Mouse (Mus musculus): ENCODE measurements at regions not wholly inside any gene's neighbourhood (a gene's known extent, or its start where the extent isn't known, plus 50 kb on each side); places are given as distances from the start of the nearest gene placed in this dataset.

DNA sequence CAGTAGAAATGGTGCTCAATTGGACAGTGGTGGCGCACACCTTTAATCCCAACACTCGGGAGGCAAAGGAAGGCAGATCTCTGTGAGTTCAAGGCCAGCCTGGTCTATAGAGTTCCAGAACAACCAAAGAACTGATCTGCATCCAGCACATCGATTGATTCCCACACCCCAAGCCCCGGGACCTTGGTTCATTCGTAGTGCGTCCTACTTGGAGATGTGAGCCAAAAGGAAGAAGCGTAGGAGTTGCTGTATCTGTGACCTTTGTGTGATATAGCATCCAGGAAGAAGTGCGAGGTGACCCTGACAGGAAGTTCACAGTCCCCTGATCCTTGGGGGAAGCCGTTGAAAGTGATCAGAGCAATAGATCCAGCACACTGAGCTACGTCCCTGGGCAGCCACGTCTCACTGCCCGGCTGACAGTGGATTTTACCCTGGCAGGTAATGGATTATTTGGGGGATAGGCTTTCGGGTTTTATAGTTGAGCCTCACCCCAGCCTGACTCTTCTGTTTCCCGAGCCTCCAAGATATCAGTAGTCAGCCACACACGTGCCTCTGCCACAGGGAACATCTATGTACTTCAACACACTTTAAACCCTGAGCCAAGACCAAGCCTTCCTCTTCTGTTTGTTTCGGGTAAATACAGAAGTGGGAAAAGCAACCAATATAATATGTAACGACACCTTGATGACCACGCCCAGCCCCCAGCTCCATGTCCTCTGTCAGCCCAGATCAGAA lies 54.1 kb upstream of the Top1 start:
- Histone ChIP-seq H3K4me2 (no peak overlapping the region), H3K4me3 (replicated peaks) (no peak overlapping the region), H3K9me3 (no peaks in the 10 kb centered on the region), H3K27me3 (peaks cover 20% of the 10 kb centered on the region), H3K36me3 (replicated peaks) (no peaks in the 10 kb centered on the region), H3K27ac (no peak overlapping the region), H3K4me1 (peaks cover 17% of the 10 kb centered on the region), H3K9ac (no peak overlapping the region)
- 89% methylated on average over 18 of the region's 18 CpGs for WGBS
- ATAC-seq (ENCODE audit: low FRiP score) = no peak

DNA sequence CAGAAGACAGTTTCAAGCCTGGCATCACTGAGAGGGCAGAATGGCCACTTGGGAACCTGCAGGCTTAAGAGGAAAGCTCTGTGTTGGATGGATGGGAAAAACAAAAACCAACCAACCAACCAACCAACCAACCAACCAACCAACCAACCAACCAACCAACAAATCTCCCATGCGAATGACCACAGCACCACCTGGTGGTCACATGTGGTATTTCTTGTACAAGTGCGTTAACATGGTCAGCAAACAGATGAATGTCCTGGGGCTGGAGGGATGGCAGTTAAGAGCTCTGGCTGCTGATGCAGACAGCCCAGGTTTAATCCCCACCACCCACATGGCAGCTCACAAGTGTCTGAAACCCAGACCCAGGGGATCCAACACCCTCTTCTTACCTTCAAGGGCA lies 52.7 kb upstream of the Top1 start:
- H3K27ac ChIP-seq = no peak overlapping the region
- WGBS = 2% methylated on average over 2 of the region's 2 CpGs
- H3K4me2 ChIP-seq = no peak overlapping the region
- H3K9me3 ChIP-seq = no peaks in the 10 kb centered on the region
- H3K9ac ChIP-seq = no peak overlapping the region
- H3K27me3 ChIP-seq = peaks cover 20% of the 10 kb centered on the region
- no peaks in the 10 kb centered on the region for H3K36me3 ChIP-seq (replicated peaks)
- H3K4me3 ChIP-seq (replicated peaks) = no peak overlapping the region
- peaks cover 18% of the 10 kb centered on the region for H3K4me1 ChIP-seq
- ATAC-seq (ENCODE audit: low FRiP score) = no peak
